Mouse (Mus musculus) liver, postnatal 0 days (tissue): ENCODE measurements around the gene Slc9a2.

ENCODE experiments used
- CTCF ChIP-seq: sonication (generic); IDR thresholded peaks from 2 replicates; pipeline ENCODE4 v1.5.1; 2016; ENCODE audit warnings: antibody characterized with exemption, low read depth
- EP300 ChIP-seq: IDR thresholded peaks from 2 replicates; pipeline ENCODE4 v1.6.1; 2016; ENCODE audit warnings: antibody characterized with exemption, low read depth, mild to moderate bottlenecking

DNA sequence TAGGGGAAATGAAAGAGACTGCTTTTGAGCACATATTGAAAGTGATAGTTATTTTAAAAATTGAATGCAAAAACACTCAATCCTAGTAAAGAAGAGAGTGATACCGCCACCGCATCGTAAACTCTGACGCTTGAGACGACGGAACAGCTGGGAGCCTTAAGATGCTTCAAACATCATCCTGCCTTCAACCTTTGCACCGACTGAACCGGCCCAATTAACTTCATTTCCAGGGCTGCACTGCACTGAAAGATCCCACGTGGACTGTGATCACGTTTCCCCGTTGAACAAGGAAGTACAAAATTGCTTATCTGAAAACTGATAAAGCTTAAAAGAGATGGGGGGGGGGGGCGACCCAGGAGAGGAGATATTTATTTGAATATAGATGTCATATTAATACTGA, 21.4 kb upstream of the Slc9a2 start:
- TF ChIP-seq EP300 = no peak
- TF ChIP-seq CTCF = no peak
